Mouse (Mus musculus) C2C12 (cell line): ENCODE measurements at regions not wholly inside any gene's neighbourhood (a gene's known extent, or its start where the extent isn't known, plus 50 kb on each side); places are given as distances from the start of the nearest gene placed in this dataset.

Experiments used
- CTCF ChIP-seq: IDR thresholded peaks from one replicate; pipeline ENCODE4 v1.5.1; 2011; ENCODE audit not compliant: control insufficient read depth, insufficient read depth, insufficient read length
- MYOD1 ChIP-seq: IDR thresholded peaks from one replicate; pipeline ENCODE4 v1.6.1; 2011; ENCODE audit warnings: low read depth; ENCODE audit not compliant: control insufficient read depth, insufficient read length
- USF1 ChIP-seq: IDR thresholded peaks from one replicate; pipeline ENCODE4 v1.6.1; 2011; ENCODE audit warnings: low read depth, mild to moderate bottlenecking, control low read depth, moderate library complexity

DNA sequence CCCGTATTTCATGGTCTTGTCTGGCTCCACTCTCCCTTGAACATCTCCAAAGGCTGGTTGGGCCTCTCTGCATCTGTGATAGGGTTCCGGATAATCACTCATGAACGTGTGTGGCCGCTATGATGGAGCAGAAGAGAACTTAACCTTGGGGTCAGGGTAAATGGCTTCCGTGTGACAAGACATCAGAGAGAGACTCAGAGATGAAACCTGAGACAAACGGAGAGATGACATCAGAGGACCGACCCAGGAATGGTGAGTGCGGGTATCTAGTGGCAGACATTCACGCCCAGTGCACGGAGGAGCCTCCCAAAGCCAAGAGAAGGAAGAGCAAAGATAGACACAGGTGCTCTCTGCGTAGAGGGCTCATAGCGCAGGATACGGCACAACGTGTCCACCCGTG lies 78.2 kb upstream of the Brd7 start:
- TF ChIP-seq CTCF (no peak), MYOD1 (no peak), USF1 (no peak)
